Mouse (Mus musculus) cerebellum, postnatal 4 days (tissue): ENCODE measurements at regions not wholly inside any gene's neighbourhood (a gene's known extent, or its start where the extent isn't known, plus 50 kb on each side); places are given as distances from the start of the nearest gene placed in this dataset.
"Not testable (repeated sequence)": the region's sequence is repeated elsewhere in the genome, so short reads cannot be mapped to it uniquely, and the experiment has no call there.

Experiments used
- DNase-seq, 2 experiments: peaks; one replicate each; pipeline ENCODE4 v3.0.0; 2022; ENCODE audit warnings: low spot score in 2 of 2, mixed read lengths in 1 of 2

GRCm38 (mm10) chr13:46038441-46039331 lies 73.9 kb upstream of the Atxn1 start:
- no peak for DNase-seq

DNA sequence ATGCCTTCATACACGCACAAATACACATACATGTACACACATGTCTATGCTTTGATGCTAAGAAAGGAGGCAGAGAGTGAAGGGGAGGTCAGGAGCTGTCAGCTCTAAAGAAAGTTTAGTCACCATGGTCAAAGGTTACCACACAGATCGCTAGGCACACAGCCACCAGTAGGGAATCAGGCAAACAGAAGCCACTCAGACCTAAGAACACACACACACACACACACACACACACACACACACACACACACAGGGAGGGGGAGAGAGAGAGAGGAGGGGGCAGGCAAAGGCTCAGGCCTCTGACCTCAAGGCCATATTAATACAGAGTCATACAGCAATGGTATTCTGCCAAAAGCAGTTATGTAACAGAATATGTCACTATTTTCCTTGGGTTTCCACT lies 67.5 kb upstream of the Atxn1 start:
- no peak for DNase-seq

GRCm38 (mm10) chr13:46026018-46026417 lies 61.2 kb upstream of the Atxn1 start:
- DNase-seq, result no peak

DNA sequence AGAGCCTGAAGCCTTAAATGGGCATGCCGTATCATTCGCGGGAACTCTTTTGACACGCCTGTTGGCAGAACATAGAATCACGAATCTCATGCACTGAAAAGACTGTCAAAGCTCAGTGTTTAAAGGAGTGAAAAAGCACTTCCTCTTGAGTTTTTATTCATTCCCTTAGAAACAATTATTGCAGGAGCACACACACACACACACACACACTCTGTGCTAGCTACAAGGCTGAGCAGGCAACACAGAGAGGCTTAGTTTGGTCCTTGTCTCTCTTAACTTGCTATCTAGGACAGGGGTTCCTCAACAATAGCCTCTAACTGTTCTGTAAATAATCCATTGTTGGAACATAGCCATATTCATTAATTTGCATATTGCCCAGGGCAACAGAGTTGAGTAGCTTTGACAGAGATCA lies 58.8 kb upstream of the Atxn1 start:
- DNase-seq, result no peak

GRCm38 (mm10) chr13:46023187-46023586 lies 58.4 kb upstream of the Atxn1 start:
- no peak for DNase-seq

- no peak for DNase-seq
Measured at GRCm38 (mm10) chr13:46020945-46021835, 56.4 kb upstream of the Atxn1 start.

DNA sequence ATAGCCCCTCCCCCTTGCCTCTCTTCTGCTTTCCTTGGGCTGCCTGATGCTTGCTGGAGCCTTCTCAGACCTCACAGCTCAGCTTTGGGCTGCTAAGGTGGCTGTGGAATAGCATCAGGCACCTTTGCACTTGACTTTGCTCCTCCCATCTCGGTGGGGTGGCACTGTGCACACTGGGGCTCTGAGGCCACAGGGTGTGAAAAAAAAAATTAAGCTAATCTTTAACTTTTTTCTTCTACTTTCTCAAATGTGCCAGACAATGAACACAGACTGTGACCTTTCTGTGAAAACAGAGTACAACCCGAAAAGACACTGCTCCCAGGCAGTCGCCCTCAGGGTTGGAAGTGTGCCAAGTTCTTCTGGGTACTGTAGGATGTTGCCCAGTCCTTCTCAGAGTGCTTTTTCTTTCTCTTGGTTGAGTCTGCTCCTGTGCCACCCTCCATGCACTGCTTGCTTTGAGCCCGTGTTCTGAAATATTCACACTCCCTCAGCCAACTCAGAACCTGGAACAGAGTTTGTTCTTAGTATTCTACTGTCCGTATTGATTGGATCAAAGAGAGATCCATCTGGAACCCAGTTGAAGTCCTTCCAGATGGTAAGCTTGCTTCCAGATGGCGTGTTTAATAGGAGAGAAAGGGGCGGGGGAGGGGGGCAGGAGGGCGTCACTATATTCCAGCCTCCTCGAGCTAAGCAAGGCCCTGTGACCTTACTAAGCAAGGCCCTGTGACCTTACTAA lies 54.8 kb upstream of the Atxn1 start:
- peak in 1 of 2 experiments; percentile 35 for DNase-seq

DNA sequence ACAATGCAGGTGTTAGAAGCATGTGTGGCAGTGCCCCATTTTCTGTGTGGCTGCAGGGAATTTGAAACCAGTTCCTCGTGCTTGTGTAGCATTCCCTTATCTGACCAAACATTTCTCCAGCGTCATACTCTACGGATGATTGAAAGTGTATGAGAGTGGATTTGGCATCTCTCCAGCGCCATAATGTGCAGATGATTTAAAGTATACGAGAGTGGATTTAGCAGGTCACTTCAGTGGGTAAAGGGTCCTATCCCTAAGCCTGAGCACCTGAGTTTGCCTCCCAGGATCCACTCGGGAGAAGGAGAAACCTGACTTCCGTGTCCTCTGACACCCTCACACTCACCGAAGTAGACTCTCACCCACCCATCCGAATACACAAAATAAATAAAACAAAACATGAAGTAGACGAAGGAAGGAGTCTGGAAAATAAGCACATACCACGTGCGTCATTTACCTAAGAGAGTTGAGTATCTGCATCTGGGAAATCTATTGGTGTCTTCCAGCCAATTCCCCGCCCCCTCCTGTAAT lies 54.2 kb upstream of the Atxn1 start:
- DNase-seq, result no peak

DNA sequence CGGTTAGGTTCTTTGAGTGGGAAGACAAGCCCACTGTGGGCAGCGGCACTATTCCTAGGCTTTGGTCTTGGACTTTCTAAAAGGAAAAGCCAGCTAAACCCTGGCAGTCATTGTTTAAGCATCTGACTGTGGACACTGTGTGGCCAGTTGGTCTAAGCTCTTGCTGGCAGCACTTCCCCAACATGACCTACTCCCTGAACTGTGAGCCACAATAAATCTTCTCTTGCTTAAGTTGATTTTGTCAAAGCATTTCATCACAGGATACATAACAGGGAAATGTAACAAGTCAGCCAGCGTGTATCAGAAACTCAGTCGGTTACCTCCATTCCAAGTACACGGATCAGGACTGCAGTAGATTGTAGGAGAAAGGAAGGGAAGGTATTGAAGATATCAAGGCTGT lies 52.9 kb upstream of the Atxn1 start:
- DNase-seq, result no peak

DNA sequence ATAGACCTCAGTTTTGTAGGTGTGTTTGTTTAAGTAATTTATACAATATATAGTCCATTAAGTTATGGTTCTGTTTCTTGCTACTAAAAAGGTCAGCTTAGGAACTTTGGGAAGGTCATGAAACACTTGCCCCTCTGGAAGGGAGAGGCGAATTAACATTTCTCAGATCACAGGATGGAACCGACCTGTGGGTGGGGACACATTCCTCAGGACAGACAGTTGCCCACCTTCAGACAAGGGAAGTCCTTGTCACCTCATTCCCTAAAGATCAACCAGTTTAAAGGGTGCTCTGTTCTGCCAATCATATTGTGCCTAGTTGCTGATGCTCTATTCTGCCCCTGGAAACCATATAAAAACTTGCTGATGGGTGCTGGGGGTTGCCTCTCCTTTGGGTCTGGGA lies 52.2 kb upstream of the Atxn1 start:
- DNase-seq, result not testable (repeated sequence)

- no peak for DNase-seq
Measured at GRCm38 (mm10) chr13:46015231-46015630, 50.4 kb upstream of the Atxn1 start.

- DNase-seq, result no peak
Measured at GRCm38 (mm10) chr13:46014637-46015036, 49.8 kb upstream of the Atxn1 start.
